Mouse (Mus musculus): Measurements from ENCODE around the gene Iqch.

- TF ChIP-seq CTCF (conservative IDR thresholded peaks at IDR 0.05; ENCODE audit: insufficient read depth, insufficient read length, low read depth, low read length) = no peak
- TF ChIP-seq POLR2A (IDR thresholded peaks at IDR 0.05; ENCODE audit: low read depth, low read length) = no peak
Measured at GRCm38 (mm10) chr9:63541926-63542325, 60.4 kb downstream of the Iqch start.

Measured in kidney, adult 2 months (tissue).